Mouse (Mus musculus) kidney, postnatal 10 days (tissue): Measurements from ENCODE around the gene Ints7.

Experiments
- DNase-seq: peaks from one replicate; pipeline ENCODE4 v3.0.0; 2021; ENCODE audit warnings: mixed read lengths

The Ints7 gene

DNA sequence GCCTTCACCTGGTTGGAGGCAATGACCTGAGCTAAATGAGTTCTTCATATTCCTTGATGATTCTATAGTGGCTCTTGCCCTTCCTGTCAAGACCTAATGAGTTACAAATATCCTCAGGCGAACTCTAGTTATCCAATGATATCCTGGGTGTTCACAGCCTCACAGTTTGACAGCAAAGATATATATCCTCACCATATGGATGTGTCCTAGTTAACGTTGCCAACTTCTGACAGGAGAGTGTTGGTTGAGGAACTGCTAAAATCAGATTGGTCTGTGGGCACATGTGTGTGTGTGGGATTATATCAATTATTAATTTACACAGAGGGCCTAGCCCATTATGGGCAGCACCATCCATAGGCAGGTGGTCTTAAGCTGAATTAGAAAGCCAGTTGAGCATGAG, 63.0 kb downstream of the Ints7 start:
- no peak for DNase-seq

DNA sequence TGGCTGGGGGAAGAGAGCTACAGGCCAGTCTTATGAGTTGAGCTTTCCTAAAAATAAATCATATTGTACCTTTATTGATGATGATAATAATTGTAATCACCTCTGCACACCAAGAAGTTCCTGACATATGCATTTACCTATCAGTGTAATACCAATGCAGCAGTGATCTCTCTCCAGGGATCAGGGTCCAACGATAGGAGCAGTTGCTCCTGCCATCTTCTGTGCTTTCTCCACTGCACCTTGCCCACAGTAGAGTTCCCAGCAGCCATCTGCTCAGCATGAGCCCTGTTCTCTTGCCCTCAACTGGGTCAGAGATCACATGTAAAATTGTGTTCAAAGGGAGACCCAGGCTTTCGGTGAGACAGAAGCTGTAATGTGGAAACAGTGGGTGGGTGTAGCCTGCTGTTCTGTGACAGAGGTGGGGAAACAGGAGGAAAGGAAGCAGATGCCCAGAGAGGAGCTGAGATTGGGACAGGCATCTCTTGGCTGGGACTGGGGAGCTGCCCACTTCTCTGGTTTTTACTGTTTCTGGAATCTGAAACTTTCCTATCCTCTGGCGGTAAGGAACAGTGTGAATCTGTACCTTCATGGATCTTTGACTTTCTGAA, 63.9 kb downstream of the Ints7 start:
- no peak for DNase-seq

DNA sequence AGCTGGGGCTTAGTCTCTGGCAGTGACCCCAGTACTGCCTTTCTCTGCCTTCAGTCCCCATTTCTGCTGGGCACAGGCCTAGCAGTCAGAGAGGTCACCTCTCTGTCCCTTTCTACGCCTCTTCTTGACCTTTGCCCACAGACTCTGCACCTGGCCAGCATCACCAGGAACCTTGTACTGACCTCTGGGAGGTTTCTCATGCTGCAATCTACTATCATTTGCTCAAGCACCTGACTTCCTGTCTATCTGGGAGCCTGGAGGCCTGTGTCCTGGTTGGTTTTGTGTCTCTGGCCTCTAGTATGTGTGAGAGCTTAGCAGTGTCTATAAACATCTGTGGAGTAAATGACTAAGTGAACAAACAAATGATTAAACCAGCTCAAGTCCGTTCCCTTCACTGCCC, 64.7 kb downstream of the Ints7 start:
- no peak for DNase-seq

DNA sequence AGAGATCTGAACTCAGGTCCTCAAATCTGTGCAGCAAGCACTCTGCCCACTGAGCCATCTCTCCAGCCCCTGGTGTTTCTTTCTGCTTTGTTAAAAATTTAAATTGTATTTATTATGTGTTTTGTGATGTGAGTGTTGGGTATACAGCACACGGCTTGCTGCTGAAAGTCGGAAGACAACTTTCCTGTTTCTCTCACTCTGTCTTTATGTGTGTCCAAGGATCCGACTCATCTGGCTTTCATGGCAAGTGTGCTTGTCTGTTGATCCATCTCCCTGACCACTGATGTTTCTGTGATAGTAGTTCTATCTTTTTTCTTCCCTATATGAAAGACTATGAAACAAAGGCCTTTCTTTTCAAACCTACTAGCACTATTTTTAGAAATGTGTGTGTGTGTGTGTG, 65.4 kb downstream of the Ints7 start:
- no peak for DNase-seq

DNA sequence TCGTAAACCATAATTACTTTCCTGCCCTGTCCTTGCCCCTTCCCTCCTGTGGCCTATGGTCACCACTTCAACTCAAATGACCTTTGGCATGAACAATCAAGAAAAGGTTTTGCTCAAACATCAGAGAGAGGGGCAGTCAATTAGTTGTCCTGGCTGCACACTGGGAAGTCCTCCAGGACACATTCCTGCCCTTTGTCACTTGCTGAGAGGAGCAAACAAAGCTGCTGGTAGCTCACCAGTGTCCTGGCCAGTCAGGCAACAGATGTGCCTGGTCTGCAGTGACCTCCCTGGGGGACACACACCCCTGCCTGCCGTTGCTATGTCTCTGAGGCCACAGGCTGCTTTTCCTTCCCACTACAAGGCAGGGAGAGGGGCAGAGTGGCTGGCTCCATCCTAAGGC, 66.0 kb downstream of the Ints7 start:
- DNase-seq, result peak; percentile 48

DNA sequence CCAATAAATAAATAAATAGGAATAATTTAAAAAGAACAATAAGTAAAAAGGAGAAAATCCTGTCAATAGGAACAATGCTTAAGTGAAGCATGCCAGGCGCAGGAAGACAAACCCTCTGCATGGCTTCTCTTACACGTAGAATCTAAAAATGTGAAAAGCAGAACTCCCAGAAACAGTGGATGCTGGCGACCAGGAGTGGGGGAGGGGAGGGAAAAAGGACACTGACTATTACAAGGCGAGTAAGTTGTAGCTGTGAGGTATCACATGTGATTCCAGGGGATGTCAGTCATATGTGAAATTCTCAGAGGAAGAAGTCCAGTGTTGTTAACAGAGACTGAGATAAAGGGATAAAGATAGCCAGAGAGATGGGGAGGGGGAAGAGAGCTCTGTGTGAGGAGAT, 67.5 kb downstream of the Ints7 start:
- DNase-seq, result no peak

DNA sequence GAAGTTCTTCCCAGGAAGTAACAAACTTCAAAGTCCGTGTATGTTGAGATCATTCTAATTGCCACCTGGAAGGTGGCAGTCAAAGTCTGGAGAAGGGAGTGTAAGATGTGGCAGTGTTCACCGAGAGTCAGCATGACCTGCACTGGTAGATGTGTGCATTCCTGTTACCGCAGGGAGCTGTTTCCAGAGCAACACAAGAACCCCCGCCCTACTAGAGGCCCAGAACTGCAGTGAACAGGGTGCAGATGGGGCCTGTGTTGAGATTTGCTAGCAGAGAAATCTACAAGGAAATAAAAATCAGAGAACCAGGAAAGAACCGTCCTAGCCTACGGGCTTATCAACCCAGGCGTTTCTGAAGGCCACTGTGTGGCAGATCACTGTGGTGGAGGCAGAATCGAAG, 70.5 kb downstream of the Ints7 start:
- DNase-seq, result no peak

DNA sequence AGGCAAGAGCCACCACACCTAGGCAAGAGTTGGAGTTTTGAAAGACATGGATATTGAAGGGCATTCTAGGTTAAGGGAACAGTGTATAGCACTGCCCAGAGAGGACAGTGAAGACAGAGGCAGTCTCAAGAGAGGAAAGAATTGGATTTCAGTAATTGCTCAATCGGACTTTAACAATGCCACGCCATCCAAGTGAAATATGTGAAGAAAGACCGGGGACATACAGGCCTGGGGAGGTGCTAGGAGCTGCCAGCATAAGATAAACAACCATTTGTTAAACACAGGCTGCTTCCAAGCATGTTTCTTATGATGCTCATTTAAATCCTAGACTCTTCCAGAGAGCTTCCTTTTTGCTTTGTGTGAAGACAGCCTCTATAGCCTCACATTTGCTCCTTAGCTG, 72.2 kb downstream of the Ints7 start:
- DNase-seq, result no peak

DNA sequence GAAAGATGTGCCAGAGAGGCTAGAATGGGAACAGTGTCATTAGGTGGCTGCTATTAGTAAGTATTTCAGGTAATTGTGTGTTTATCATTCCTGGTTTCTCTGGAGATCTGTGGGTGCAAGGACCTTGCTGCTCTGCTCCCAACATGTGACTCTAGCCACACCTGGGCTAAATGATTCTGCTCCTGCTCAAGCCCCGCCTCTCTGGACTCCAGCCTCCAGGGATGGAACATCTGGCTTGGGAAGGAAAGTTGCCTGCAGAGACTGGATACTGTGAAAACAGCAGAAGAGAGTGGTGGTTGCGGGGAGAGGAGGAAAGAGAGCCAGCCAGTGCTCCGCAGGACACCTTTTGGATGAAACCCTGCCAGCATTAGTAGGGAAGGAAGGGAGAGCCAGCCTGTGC, 84.0 kb downstream of the Ints7 start:
- no peak for DNase-seq

DNA sequence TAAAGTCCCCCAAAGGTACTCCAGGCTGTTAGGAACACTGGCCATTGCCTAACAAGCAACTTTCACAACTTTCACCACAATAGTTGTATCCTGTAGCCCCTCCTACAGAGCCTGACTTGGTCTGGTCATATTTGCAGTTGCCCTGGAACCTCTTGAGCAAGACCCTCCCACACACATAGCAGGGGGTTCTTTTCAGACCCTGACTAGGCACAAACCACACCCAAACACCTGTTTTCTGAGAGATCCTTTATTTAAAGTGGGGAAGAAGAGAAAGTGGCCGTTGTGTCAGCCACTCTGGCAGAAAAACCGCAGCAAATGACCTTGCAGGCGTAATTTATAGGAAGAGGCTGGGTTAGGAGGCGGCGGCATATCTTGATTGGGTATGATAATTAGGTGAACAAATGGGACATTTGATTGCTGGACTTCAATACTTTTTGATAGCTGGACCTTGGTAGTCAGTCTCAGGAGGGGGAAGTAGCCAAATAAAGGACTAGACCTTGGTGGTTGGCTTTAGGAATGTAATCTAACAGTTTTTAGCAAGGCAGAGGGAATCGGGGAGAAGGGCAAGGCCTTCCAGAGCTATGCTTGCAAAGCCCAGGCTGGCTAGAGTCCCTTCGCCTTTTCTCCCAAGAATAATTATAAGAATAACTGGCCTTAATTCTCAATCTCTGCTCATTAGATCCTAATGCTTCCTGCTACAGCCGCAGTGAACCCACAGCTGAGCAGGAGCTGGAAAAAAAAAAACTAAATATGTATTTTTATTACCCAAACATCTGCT, 85.8 kb downstream of the Ints7 start:
- DNase-seq, result no peak

DNA sequence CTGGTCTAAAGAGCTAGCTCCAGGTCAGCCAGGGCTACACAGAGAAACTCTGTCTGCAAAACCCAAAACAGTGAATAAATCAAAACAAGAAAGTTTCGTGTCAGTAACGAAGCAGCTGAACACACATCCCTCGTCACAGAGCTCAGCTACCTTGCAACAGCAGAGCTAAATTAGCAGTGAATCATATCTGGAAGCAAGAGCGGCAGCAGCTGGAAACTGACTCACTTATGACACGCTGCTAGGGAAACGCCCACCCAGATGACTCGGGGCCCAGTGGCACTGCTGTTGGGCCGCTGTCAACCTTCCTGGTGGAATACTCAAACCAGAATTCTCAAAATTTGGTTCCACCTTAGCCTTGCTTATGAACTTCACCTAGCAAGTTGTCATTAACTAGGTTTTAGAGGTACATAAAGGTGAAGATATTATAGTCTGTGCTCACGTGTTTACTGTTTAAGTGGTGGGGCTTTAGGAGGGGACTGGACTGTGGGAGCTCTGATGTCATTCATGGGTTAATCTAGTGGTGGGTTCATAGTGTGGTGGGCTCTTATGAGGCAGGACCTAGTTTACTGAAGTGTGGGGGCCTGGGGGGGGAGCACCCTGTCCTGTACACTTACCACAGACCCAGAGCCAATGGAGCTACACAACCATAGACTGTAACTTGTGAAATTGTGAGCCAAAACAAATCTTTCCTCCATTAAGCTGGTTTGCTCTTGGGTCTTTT, 86.9 kb downstream of the Ints7 start:
- peak; percentile 54 for DNase-seq

DNA sequence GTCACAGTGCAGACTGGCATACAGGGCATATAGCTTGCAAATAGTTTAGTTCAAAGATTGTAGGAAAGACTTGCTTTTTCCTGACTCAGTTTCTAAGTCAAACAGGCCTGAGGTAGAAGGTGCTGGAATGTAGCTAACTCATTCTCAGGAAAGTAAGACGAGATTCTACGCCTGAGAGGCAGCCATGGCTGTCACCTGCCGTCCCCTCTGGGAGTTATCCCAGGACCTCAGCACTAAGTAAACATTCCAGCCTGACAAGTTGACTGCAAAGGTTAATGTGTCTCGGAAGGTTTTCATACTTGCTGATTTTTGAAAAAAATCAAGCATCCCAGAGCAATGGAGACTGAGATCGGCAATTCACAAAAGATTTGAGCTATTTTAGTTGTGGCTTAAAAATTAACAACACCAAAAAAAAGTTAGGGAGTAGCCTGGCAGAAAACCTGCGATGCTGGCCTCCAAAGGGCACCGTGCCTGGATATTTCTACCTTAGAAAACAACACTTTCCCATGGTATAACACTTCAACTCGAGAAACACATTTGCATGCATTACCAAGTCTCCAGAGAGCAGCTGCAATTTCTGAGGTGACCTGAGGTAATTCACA, 87.6 kb downstream of the Ints7 start:
- DNase-seq, result peak; percentile 45

DNA sequence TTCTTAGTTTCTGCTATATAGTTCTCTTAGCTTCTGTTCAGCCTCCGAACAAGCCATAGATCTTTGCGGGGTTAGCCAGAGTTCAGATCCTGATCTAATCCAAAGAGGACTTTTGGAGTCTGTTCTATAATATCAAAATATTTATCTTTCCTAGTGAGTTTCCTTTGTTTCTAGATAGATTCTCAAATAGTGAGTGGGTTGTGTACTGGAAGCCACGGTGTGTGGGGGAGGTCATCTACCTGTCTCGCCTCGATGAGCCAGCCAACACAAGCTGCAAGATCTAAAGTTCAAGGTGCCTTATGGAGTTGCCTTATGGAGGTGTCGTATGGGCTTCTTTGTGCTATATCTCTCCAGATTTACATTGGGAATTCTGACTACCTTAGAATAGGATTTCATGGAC, 88.2 kb downstream of the Ints7 start:
- DNase-seq, result no peak

DNA sequence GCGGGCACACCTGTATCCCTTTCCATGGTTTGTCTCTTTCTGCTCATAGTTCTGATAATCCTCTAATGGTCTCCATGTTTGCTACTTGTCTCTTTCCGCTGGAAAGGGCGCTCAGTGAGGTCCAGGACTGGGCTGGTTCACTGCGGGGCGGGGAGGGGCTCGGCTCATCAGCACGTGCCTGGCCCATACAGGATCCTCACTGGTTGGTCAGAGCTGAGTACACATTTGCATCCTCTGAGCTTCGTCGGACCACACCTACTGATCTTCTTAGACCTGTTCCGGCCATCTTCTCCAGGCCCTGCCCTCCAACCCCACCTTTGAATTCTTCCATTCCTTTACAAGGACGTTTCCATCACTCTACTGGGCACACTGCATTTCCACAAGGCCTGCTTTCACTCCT, 90.9 kb downstream of the Ints7 start:
- no peak for DNase-seq

DNA sequence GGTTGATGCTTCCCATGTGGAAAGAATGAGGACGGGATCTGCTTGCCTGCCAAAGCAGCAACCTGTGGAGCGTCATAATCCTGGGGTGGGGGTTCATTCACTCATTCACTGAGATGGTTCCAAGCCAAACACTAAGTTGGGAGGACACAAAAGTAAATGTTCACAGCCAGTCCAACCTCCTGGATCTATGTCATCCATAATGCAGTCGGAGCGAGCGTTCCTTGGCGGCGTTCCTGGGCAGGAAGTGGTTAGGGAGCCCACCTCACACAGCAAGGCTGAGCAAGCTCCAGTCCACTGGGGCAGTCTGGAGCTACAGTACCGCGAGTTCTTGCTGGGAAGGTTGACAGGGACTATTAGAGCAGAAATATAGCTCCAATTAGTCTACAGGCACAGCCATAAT, 92.6 kb downstream of the Ints7 start:
- peak; percentile 36 for DNase-seq
